Mouse (Mus musculus) right cerebral cortex, postnatal 36 days (tissue): ENCODE measurements at regions not wholly inside any gene's neighbourhood (a gene's known extent, or its start where the extent isn't known, plus 50 kb on each side); places are given as distances from the start of the nearest gene placed in this dataset.

Experiments
- DNase-seq, 2 experiments: peaks; one replicate each; pipeline ENCODE4 v3.0.0; 2022; ENCODE audit warnings: low spot score in 2 of 2, mixed read lengths in 1 of 2

DNA sequence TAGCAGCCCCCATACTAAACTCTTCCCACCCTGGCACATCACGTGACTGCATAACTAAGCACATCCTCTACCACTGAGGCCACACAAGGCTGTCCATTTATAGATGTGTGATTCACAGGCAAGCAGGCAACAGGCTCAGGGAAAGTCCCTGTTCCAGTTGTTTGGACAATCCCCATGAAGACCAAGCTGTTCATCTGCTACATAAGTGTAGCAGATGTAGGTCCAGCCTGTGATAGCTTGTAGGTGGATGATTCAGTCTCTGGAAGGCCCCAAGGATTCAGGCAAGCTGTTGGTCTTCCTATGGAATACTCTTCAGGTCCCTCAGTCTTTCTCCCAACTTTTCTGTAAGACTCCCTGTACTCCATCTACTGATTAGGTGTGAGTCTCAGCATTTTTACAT is 1334.7 kb upstream of the Alcam start:
- DNase-seq, result peak; percentile 0 to 20
